Mouse (Mus musculus) CH12.LX (cell line): Measurements from ENCODE around the gene P4ha2. TPM values are rescaled to one million over a fixed set of nuclear protein-coding genes. Genes with fewer than 3 reads are reported as not detected.

Experiments used
- DNase-seq: peaks from one replicate; pipeline ENCODE4 v3.0.0-alpha.2; 2013; ENCODE audit errors: extremely low read depth
- H3K27ac ChIP-seq: 2 replicates; pipeline ENCODE4 v1.5.1; 2012; ENCODE audit warnings: low read depth, mild to moderate bottlenecking, control low read depth, moderate library complexity; ENCODE audit not compliant: insufficient read depth
- H3K27me3 ChIP-seq: replicated peaks from 2 replicates; pipeline ENCODE3; 2012; ENCODE audit warnings: inconsistent platforms
- H3K36me3 ChIP-seq, 2 experiments: replicated peaks in 1 of 2; 2 replicates each; pipeline versions ENCODE3 to v1.6.1; 2012; ENCODE audit warnings: inconsistent platforms in 1 of 2, low read length in 1 of 2, mild to moderate bottlenecking in 1 of 2, mixed read lengths in 1 of 2, moderate library complexity in 1 of 2; ENCODE audit not compliant: control insufficient read depth in 1 of 2, insufficient read depth in 1 of 2
- H3K4me1 ChIP-seq, 2 experiments: 2 replicates each; pipeline ENCODE4 v1.6.1; 2012; ENCODE audit warnings: inconsistent platforms in 1 of 2, moderate library complexity in 1 of 2; ENCODE audit not compliant: insufficient read depth in 2 of 2, control insufficient read depth in 1 of 2
- H3K4me2 ChIP-seq: 2 replicates; pipeline ENCODE4 v1.6.1; 2012; ENCODE audit warnings: low read depth, mild to moderate bottlenecking, control low read depth; ENCODE audit not compliant: poor library complexity, insufficient read depth, severe bottlenecking
- H3K4me3 ChIP-seq, 3 experiments: fragments of 150-350 bp in 1 of 3; sonication (generic) in 1 of 3; replicated peaks in 1 of 3; 2 replicates each; pipeline versions ENCODE3 to v1.5.1; 2011 to 2012; ENCODE audit warnings: low read depth in 2 of 3, low read length in 2 of 3, mild to moderate bottlenecking in 2 of 3, moderate library complexity in 2 of 3, control low read depth in 1 of 3, improper control_type of control experiment in 1 of 3, inconsistent platforms in 1 of 3, mixed read lengths in 1 of 3; ENCODE audit not compliant: poor library complexity in 1 of 3
- H3K79me2 ChIP-seq: replicated peaks from 2 replicates; pipeline ENCODE4 v1.6.1; 2012; ENCODE audit warnings: mild to moderate bottlenecking, moderate library complexity; ENCODE audit not compliant: control insufficient read depth, poor library complexity, insufficient read depth, severe bottlenecking; ENCODE audit errors: extremely low read depth
- H3K9ac ChIP-seq: 2 replicates; pipeline ENCODE4 v1.6.1; 2012; ENCODE audit warnings: low read depth, mild to moderate bottlenecking, control low read depth, moderate library complexity; ENCODE audit not compliant: insufficient read depth
- H3K9me3 ChIP-seq: replicated peaks from 2 replicates; pipeline ENCODE3; 2012; ENCODE audit warnings: low read length, inconsistent platforms, mixed read lengths
- BHLHE40 ChIP-seq: IDR thresholded peaks from 2 replicates; pipeline ENCODE4 v1.6.1; 2011; ENCODE audit warnings: mild to moderate bottlenecking, low read depth, low read length, improper control_type of control experiment
- CHD2 ChIP-seq: IDR thresholded peaks from 2 replicates; pipeline ENCODE4 v1.6.1; 2011; ENCODE audit warnings: low read length, improper control_type of control experiment
- ELF1 ChIP-seq: IDR thresholded peaks from 2 replicates; pipeline ENCODE4 v1.6.1; 2014; ENCODE audit warnings: low read depth, mild to moderate bottlenecking, inconsistent platforms, low read length, improper control_type of control experiment
- HCFC1 ChIP-seq: IDR thresholded peaks from 2 replicates; pipeline ENCODE4 v1.6.1; 2012; ENCODE audit warnings: low read depth, mild to moderate bottlenecking, inconsistent platforms, low read length, improper control_type of control experiment
- IRF4 ChIP-seq: IDR thresholded peaks from 2 replicates; pipeline ENCODE4 v1.6.1; 2014; ENCODE audit warnings: low read depth, mild to moderate bottlenecking, inconsistent platforms, low read length, improper control_type of control experiment
- JUN ChIP-seq: IDR thresholded peaks from 2 replicates; pipeline ENCODE4 v1.6.1; 2011; ENCODE audit warnings: low read depth, mild to moderate bottlenecking, low read length, improper control_type of control experiment, moderate library complexity; ENCODE audit not compliant: insufficient read depth
- MAFK ChIP-seq: IDR thresholded peaks from 2 replicates; pipeline ENCODE4 v1.6.1; 2011; ENCODE audit warnings: low read length, improper control_type of control experiment; ENCODE audit not compliant: insufficient replicate concordance
- MAX ChIP-seq: IDR thresholded peaks from 2 replicates; pipeline ENCODE4 v1.6.1; 2011; ENCODE audit warnings: low read length, improper control_type of control experiment
- MAZ ChIP-seq: IDR thresholded peaks from 2 replicates; pipeline ENCODE4 v1.6.1; 2012; ENCODE audit warnings: low read depth, mild to moderate bottlenecking, inconsistent platforms, low read length, improper control_type of control experiment, moderate library complexity
- MEF2A ChIP-seq: IDR thresholded peaks from 2 replicates; pipeline ENCODE4 v1.6.1; 2014; ENCODE audit warnings: low read depth, mild to moderate bottlenecking, inconsistent platforms, low read length, improper control_type of control experiment, borderline replicate concordance
- MXI1 ChIP-seq: IDR thresholded peaks from 2 replicates; pipeline ENCODE4 v1.6.1; 2011; ENCODE audit warnings: mild to moderate bottlenecking, low read depth, low read length, improper control_type of control experiment
- MYC ChIP-seq: IDR thresholded peaks from 2 replicates; pipeline ENCODE4 v1.6.1; 2011; ENCODE audit warnings: low read depth, mild to moderate bottlenecking, improper control_type of control experiment, low read length
- NELFE ChIP-seq: IDR thresholded peaks from 2 replicates; pipeline ENCODE4 v1.6.1; 2011; ENCODE audit warnings: low read depth, low read length, improper control_type of control experiment
- NRF1 ChIP-seq: IDR thresholded peaks from 2 replicates; pipeline ENCODE4 v1.6.1; 2014; ENCODE audit warnings: low read depth, mild to moderate bottlenecking, inconsistent platforms, low read length, improper control_type of control experiment, moderate library complexity
- POLR2AphosphoS2 ChIP-seq: IDR thresholded peaks from 2 replicates; pipeline ENCODE4 v1.6.1; 2011; ENCODE audit warnings: low read depth, low read length, improper control_type of control experiment
- RAD21 ChIP-seq: IDR thresholded peaks from 2 replicates; pipeline ENCODE4 v1.6.1; 2011; ENCODE audit warnings: low read depth, mild to moderate bottlenecking, low read length, improper control_type of control experiment, moderate library complexity
- RCOR1 ChIP-seq: conservative IDR thresholded peaks from 2 replicates; pipeline ENCODE4 v1.6.1; 2012; ENCODE audit warnings: low read depth, mild to moderate bottlenecking, inconsistent platforms, low read length, improper control_type of control experiment
- TBP ChIP-seq: conservative IDR thresholded peaks from 2 replicates; pipeline ENCODE4 v1.6.1; 2011; ENCODE audit warnings: low read depth, low read length, improper control_type of control experiment
- UBTF ChIP-seq: IDR thresholded peaks from 2 replicates; pipeline ENCODE4 v1.6.1; 2012; ENCODE audit warnings: low read depth, mild to moderate bottlenecking, inconsistent platforms, low read length, improper control_type of control experiment, moderate library complexity
- USF2 ChIP-seq: conservative IDR thresholded peaks from 2 replicates; pipeline ENCODE4 v1.6.1; 2011; ENCODE audit warnings: low read depth, low read length, improper control_type of control experiment
- ZC3H11A ChIP-seq: IDR thresholded peaks from 2 replicates; pipeline ENCODE4 v1.6.1; 2012; ENCODE audit warnings: low read depth, mild to moderate bottlenecking, inconsistent platforms, low read length, improper control_type of control experiment
- ZMIZ1 ChIP-seq: IDR thresholded peaks from 2 replicates; pipeline ENCODE4 v1.6.1; 2012; ENCODE audit warnings: low read depth, mild to moderate bottlenecking, inconsistent platforms, low read length, improper control_type of control experiment
- ZNF384 ChIP-seq: IDR thresholded peaks from 2 replicates; pipeline ENCODE4 v1.6.1; 2012; ENCODE audit warnings: low read depth, low read length, improper control_type of control experiment, inconsistent platforms
- dilution Hi-C: fragments of 300-500 bp; cut with MboI; formaldehyde crosslinking; loops from 2 replicates; pipeline ENCODE4 v1.14.3; 2020; ENCODE audit warnings: low sequenced_read_pairs; ENCODE audit not compliant: extremely low pct_unique_long_range_greater_than_20kb, extremely low pct_ligation_motif_present
- in situ Hi-C: fragments of 300-500 bp; cut with MboI; formaldehyde crosslinking; loops from 3 replicates; pipeline ENCODE4 v1.14.3; 2019; ENCODE audit warnings: low sequenced_read_pairs, low pct_ligation_motif_present, low pct_unique_long_range_greater_than_20kb, mixed read lengths
- polyA plus RNA-seq: library from polyadenylated mRNA; unstranded; fragments of >175 nt; gene quantifications from 2 replicates; pipeline ENCODE4 v1.2.1, GENCODE M21; 2012; ENCODE audit warnings: low read depth; ENCODE audit not compliant: insufficient read length
- total RNA-seq, 2 experiments: library from RNA; depleted of rRNA; stranded (reverse); fragments of 300-350 nt in 1 of 2; fragments of >200 nt in 1 of 2; gene quantifications; 2 replicates each; pipeline ENCODE4 v1.2.3; 2012 to 2014

The P4ha2 gene
- total and polyA plus RNA-seq, 3 experiments: 3.6 to 10.0 (median 7.9) TPM

DNA sequence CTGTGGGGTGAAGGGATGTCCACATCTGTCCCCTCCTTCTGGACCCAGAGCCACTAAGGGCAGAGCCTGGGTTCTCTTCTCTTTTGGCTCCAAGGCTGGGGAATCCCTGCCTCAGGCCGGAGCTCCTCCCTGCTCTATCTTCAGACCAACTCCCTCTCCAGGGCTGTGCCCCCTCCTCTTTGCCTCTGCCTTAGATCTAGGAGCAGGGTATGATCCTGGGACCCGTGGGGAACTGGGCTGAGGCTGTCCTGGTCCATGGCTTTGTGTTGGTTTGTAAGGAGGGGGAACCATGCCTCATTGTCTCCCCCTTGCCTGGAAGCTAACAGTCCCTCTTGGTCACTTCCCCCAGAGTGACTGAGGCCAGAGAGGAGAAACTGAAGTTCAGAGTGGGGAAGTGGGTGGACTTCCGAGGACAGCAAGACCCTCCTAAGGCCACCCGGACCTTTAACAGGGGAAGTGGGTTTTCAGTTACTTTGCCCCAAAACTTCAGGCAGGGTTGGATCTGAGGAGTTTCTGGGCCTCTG, 31.8 kb upstream of the P4ha2 start:
- no peak overlapping the region for H3K4me3 ChIP-seq
- H3K4me2 ChIP-seq: no peak overlapping the region
- H3K9ac ChIP-seq: no peak overlapping the region
- no peak for TF ChIP-seq NRF1
- no peak for TF ChIP-seq MAZ
- TF ChIP-seq IRF4: no peak
- no peak for TF ChIP-seq MXI1
- TF ChIP-seq MEF2A: no peak
- no peak for TF ChIP-seq ZC3H11A
- no peak for TF ChIP-seq TBP
- TF ChIP-seq, all 38 proteins: peak for 0
- no peaks in the 10 kb centered on the region for H3K79me2 ChIP-seq
- H3K9me3 ChIP-seq: no peaks in the 10 kb centered on the region
- dilution Hi-C loops (no loop called here), in situ Hi-C loops (no loop called here)
- H3K27me3 ChIP-seq: no peaks in the 10 kb centered on the region
- H3K4me1 ChIP-seq: peaks cover 7 to 24% of the 10 kb centered on the region in 2 experiments
- no peaks in the 10 kb centered on the region for H3K36me3 ChIP-seq
- DNase-seq: no peak
- H3K27ac ChIP-seq: no peak overlapping the region

DNA sequence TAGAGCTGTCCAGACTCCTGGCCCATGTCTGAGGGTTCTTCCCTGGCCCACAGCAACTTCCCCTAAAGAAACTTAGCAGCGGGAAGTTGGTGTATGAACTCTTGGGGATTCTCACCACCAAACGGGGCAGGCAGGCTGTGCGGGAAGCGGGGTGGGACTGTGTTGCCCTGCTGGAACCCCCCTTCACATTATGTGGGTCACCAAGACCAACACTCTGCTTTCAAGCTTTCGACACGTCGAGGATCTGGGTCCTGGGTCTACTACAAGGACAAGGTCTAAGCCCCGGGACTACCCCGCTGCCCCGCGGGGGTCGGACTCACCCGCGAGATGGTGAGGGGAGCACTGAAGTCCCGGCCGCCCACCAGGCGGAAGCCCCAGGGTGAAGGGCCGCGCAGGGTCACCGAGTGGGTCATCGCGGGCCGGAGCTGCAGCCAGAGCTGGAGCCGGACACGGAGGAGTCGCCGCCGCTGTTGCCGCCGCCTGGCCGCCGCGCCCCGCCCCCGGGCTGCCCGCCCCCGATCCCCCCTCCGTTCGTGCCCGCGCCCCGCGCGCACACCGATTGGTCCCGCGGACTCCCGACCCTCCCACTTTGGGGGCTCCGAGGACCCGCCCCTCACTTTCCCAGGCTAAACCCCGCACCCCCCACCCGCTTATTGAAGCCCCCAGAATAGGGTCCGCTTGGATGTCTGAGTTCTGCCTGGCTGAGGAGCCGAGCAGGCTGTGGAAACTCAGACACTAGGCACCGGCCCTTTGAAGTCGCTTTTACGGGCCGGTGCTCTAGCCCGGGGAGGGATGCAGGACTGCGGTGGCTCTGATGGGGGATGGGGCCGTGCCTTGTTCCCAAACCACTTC, 31.1 kb upstream of the P4ha2 start, which contains the start of gene Pdlim4:
TSS of gene Pdlim4 (minus strand) at position 495 of the 852 bp plus-strand sequence.
- H3K79me2 ChIP-seq: no peaks in the 10 kb centered on the region
- H3K27me3 ChIP-seq: no peaks in the 10 kb centered on the region
- H3K27ac ChIP-seq: no peak within 1 kb of the TSS
- peaks cover under 1% of the 10 kb centered on the region for H3K9me3 ChIP-seq
- in situ Hi-C loops (no loop called here), dilution Hi-C loops (no loop called here)
- H3K4me3 ChIP-seq: no peak within 1 kb of the TSS
- DNase-seq: no peak
- H3K9ac ChIP-seq: no peak within 1 kb of the TSS
- TF ChIP-seq JUN (no peak), ZC3H11A (no peak), HCFC1 (no peak), MAFK (no peak), BHLHE40 (no peak), RAD21 (no peak), CHD2 (no peak), ZNF384 (no peak), UBTF (no peak), MAX (no peak), ELF1 (no peak), IRF4 (no peak), NRF1 (no peak), NELFE (no peak), POLR2AphosphoS2 (no peak), RCOR1 (no peak), ZMIZ1 (no peak), MYC (no peak), USF2 (no peak), MEF2A (no peak)
- peak within 1 kb of the TSS; percentile 38; the same call in 1 of the 2 replicates for H3K4me2 ChIP-seq
- H3K4me1 ChIP-seq: peaks cover 10 to 23% of the 10 kb centered on the region in 2 experiments
- H3K36me3 ChIP-seq: no peaks in the 10 kb centered on the region
